Mouse (Mus musculus): ENCODE measurements at regions not wholly inside any gene's neighbourhood (a gene's known extent, or its start where the extent isn't known, plus 50 kb on each side); places are given as distances from the start of the nearest gene placed in this dataset.

GRCm38 (mm10) chr17:63003911-63004310, 122.8 kb upstream of the Efna5 start:
- no peak for DNase-seq (ENCODE audit: low read depth, low spot score)

DNA sequence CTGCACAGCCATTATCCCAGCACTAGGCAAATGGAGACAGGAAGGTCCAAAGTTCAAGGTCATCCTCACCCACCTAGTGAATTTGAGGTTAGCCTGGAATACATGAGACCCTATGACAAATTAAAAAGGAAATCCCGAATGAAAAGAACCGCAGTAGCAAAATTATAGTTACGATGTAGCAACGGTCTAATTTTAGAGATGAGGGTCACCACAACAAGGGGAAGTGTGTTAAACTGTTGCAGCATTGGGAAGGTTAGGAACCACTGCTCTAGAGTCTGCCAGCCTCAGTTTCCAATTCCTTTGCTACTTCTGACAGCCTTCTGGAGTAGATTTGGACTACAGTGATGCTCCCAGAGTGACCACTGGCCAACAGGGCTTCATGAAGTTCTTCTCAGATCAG, 121.6 kb upstream of the Efna5 start:
- DNase-seq (ENCODE audit: low read depth, low spot score) = no peak

- DNase-seq (ENCODE audit: low read depth, low spot score) = no peak
Measured at GRCm38 (mm10) chr17:63001898-63002297, 120.8 kb upstream of the Efna5 start.

- no peak for DNase-seq (ENCODE audit: low read depth, low spot score)
Measured at GRCm38 (mm10) chr17:62997691-62998090, 116.6 kb upstream of the Efna5 start.

DNA sequence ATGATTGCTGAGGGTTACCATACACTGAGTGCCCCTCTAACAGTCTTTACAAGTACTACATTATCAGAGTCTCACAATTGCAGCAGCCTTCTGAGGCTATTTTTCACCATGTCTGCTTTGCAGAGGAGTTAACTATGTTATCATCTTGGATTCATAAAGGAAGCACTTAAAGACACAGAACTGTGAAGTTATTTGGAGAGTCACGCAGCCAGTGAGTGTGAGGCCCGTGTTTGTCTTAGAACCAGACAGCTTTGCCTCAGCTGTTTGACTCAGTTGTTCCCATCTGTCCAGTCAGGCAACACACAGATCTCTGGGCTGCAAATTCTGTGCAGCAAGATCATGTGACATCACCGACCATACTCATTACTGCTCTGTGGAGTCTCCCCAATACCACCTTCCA, 114.2 kb upstream of the Efna5 start:
- no peak for DNase-seq (ENCODE audit: low read depth, low spot score)

DNA sequence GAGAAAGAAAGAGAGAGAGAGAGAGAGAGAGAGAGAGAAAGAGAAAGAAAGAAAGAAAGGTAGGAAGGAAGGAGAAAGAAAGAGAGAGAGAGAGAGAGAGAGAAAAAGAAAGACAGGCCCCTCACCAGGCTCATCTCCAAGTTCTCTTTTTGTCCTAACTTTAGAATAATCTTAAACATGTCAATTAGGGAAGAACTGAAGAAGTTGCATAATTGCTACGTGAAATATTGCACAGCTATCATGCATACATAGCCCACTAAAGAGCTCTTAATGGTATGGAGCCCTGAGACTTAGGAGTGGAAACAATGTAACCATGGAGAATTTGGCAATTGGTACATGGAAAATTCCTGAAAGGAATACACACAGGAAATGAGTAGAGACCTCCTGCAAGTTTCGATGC, 111.9 kb upstream of the Efna5 start:
- no peak for DNase-seq (ENCODE audit: low read depth, low spot score)

GRCm38 (mm10) chr17:62986304-62986703, 105.2 kb upstream of the Efna5 start:
- peak; percentile 39 for DNase-seq (ENCODE audit: low read depth, low spot score)

GRCm38 (mm10) chr17:62980337-62980736, 99.2 kb upstream of the Efna5 start:
- DNase-seq (ENCODE audit: low read depth, low spot score) = no peak

- DNase-seq (ENCODE audit: low read depth, low spot score) = no peak
Measured at GRCm38 (mm10) chr17:62977561-62977960, 96.4 kb upstream of the Efna5 start.

- DNase-seq (ENCODE audit: low read depth, low spot score) = no peak
Measured at GRCm38 (mm10) chr17:62977136-62977535, 96.0 kb upstream of the Efna5 start.

DNA sequence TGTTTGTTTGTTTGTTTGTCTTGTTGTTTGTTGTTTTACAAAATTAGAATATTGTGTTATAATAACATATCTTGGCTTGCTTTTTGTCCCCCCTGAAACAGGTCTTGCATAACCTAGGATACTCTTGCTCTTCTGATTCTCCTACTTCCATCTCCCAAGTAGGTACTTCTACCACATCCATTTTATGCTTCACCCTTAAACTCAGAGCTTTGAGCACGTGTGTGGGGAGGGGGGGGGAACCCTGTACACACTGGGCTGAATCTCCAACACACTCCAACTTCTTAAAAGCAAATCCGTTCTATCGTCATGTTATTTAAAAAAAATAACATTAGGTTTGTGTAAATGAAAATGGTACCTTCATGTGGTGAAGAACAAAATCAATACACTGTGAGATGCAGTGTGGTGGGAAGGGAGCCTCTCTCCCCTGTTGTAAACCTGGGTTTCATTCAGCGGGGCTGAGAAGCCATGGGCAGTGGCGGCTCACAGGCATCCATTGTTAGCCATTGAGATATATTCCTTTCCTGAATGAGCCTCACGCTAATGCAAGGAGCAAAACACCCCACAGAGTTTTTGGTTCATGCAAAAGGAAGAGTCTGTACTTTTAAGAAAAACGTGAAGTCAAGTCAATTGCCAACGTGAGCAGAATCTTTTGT, 93.6 kb upstream of the Efna5 start:
- no peak for DNase-seq (ENCODE audit: low read depth, low spot score)

DNA sequence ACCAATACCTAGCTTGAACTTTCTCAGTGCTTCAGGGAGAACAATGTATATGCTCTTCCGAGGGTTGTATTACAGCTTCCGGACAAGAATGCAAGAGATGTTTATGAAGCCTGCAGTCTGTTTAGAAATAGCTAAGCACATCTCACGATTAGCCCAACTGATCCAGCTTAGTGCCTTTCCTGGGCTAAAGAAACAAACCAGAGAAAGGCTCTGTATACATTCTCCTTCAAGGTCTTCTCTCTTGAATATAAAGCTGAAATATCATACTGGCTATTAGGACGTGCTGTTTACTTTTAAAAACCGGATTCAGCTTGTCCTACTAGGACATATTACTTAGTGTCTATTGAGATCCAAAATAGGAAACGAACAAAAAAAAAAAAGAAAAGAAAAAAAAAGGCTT, 87.9 kb upstream of the Efna5 start:
- no peak for DNase-seq (ENCODE audit: low read depth, low spot score)

DNA sequence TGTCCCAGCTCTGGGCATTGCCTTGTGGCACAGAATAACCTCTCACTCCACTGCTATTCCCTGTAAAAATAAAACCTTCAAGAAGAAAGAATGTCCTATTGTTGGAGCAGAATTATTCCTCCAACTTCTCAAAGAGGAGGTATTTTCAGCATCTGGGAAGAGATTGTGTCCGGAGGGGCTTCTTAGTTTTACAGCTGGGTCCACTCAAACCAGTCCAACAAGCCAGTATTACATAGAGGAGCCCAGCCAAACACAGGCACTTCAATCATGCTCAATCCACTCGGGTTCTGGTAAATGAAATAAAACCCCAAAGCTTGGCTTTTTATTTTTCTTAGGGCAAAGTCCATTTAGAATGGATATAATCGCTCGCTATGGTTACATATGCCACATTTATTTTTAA, 82.7 kb upstream of the Efna5 start:
- DNase-seq (ENCODE audit: low read depth, low spot score) = no peak

GRCm38 (mm10) chr17:62962292-62962618, 81.1 kb upstream of the Efna5 start:
- no peak for DNase-seq (ENCODE audit: low read depth, low spot score)

GRCm38 (mm10) chr17:62961596-62962291, 80.6 kb upstream of the Efna5 start:
- DNase-seq (ENCODE audit: low read depth, low spot score) = no peak

- no peak for DNase-seq (ENCODE audit: low read depth, low spot score)
Measured at GRCm38 (mm10) chr17:62959146-62959545, 78.0 kb upstream of the Efna5 start.

DNA sequence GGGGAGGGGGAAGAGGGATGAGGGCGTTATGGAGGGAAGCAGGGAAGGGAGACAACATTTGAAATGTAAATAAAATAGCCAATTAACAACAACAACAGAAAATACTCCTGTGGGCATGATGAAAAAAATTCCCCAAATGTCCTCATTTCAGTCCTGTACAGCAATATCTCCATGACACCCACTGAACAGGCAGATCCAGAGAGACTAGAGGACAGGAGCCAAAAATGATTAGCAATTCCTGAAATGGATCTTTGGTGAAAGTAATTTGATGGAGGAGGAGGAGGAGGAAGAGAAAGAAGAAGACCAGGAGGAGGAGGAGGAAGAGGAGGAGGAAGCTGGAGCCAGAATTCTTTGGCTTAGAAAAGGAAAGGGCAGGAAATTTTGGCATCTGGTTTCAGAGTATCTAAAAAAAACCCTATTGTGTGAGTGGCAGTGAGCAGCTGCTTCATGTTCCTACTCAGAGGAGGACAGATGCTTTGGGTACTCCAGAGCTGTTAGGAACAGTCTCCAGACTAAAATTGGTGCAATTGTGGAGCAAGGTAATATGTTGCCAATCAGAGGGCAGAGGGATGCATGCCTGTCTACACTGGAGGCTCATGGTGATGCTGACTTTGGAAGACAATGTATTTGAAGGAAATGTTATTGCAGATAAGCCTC, 66.5 kb upstream of the Efna5 start:
- no peak for DNase-seq (ENCODE audit: low read depth, low spot score)

DNA sequence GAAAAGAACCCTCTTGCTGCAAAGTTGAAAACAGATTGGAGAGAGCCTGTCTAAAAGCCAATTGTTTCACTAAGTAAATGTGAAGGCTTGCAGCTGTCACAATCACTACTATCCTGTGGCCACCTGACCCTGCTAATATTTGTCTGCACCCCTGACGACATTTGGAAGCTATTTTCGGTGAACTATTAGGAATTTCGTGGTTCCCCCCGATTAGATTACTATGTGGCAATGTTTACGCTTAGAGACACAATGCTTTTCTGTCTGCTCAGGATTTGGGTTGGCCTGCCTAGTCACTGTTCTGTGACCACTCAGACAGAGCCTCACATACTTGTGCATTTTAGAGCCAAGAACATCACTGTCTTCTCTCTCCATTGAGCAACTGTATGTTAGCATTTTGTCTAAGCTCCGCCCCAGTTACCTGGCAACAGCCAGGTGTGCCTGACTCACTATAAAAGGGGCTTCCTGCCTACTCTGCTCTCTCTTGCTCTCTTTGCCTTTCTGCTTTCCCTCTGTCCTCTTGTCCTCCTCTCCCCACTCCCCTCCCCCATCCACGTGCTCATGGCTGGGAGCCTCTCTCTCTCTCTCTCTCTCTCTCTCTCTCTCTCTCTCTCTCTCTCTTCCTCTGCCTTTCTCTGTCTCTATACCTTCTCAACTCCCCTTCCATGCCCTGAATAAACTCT, 59.6 kb upstream of the Efna5 start:
- DNase-seq (ENCODE audit: low read depth, low spot score) = no peak

DNA sequence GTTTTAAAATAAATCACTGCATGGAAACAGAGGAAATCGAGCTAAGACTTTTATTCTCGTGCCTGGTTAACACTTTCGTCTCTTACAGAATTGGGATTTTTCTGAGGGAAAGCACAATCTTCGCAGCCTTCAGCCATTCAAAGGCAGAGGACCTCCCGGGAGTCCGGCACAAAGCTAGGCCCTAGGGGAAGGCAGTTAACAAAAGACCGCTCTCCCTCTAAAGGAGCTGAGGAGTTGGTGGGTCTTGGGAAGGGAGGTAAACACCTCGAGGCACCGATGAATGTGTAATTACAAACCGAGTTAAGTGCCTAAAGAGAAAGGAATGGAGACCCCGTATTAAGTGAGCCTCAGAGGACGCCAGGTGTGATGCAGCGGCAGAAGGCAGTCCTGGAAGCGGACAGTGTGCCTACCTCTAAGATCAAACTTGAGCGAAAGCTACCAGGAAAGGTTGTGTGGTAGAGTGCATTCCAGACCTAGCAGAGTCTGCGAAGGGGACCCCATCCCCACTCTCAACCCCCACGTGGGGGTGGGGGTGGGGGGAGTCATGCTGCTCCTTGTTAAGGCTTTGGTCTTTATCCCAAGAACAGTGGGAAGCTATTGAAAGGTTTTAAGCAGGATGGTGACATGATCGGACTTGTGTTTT, 58.9 kb upstream of the Efna5 start:
- DNase-seq (ENCODE audit: low read depth, low spot score) = no peak

DNA sequence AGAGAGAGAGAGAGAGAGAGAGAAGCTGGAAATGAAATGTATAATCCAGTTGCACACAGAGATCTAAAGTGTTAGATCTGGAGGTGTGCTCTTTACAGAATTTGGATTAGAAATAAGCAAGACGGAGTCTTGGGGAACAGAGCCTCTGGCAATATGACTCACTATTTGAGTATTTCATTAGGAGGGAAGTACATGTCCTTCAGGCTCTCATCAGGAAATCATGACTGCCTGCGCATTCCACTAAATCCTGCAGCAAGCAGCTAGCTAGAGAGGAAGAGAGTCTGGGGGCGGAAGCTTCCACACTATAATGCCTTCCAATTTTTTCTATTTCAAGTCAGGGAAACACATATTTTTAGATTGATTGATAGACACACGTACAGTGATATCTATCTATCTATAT, 58.1 kb upstream of the Efna5 start:
- no peak for DNase-seq (ENCODE audit: low read depth, low spot score)
